Mouse (Mus musculus) stomach, embryonic 16.5 days (tissue): ENCODE data around the gene Sh2d6. TPM values are rescaled to one million over a fixed set of nuclear protein-coding genes. Genes with fewer than 3 reads are reported as not detected.

Source experiments
- ATAC-seq: fragments of 200-750 bp; cut with Nextera tagmentation; 2 replicates; pipeline ENCODE4 v1.8.0; 2017; ENCODE audit warnings: moderate number of reproducible peaks, moderate TSS enrichment; ENCODE audit not compliant: insufficient read depth, low FRiP score
- H3K27ac ChIP-seq: fragments of 300-500 bp; sonication (generic); 2 replicates; pipeline ENCODE4 v1.5.1; 2014; ENCODE audit warnings: low read length
- H3K27me3 ChIP-seq: fragments of 300-500 bp; sonication (generic); 2 replicates; pipeline ENCODE4 v1.6.1; 2014; ENCODE audit warnings: low read length, control low read depth, mixed read lengths; ENCODE audit not compliant: control insufficient read depth, insufficient read depth
- H3K36me3 ChIP-seq: fragments of 300-500 bp; sonication (generic); 2 replicates; pipeline ENCODE4 v1.6.1; 2014; ENCODE audit warnings: low read length; ENCODE audit not compliant: control insufficient read depth, insufficient read depth
- H3K4me1 ChIP-seq: fragments of 300-500 bp; sonication (generic); 2 replicates; pipeline ENCODE4 v1.6.1; 2014; ENCODE audit warnings: low read length, control low read depth, mixed read lengths; ENCODE audit not compliant: control insufficient read depth, insufficient read depth
- H3K4me2 ChIP-seq: fragments of 300-500 bp; sonication (generic); 2 replicates; pipeline ENCODE4 v1.6.1; 2014; ENCODE audit warnings: low read depth, low read length, mixed read lengths
- H3K4me3 ChIP-seq: fragments of 300-500 bp; sonication (generic); replicated peaks from 2 replicates; pipeline ENCODE4 v1.5.1; 2014; ENCODE audit warnings: mild to moderate bottlenecking, low read length
- H3K9ac ChIP-seq: fragments of 300-500 bp; sonication (generic); 2 replicates; pipeline ENCODE4 v1.6.1; 2014; ENCODE audit warnings: low read length
- H3K9me3 ChIP-seq: fragments of 300-500 bp; sonication (generic); replicated peaks from 2 replicates; pipeline ENCODE4 v1.6.1; 2016; ENCODE audit warnings: low read length, control low read depth; ENCODE audit not compliant: control insufficient read depth
- WGBS: fragments of 180-500 bp; shearing (Covaris S2); extraction: QIAGEN DNeasy Blood & Tissue Kit; methylation state at CpG from one replicate; pipeline ENCODE4 v1.1.7; 2014; 5-methylcytosine and 5-hydroxymethylcytosine counted together
- polyA plus RNA-seq: library from polyadenylated mRNA; unstranded; fragments of >200 nt; fragmentation: Nextera tagmentation; extraction: Ambion mirVana; gene quantifications from 2 replicates; pipeline ENCODE4 v1.2.1, GENCODE M21; 2015

Sh2d6 gene
- polyA plus RNA-seq, result 0.21 and 0.24 TPM in 2 replicates

DNA sequence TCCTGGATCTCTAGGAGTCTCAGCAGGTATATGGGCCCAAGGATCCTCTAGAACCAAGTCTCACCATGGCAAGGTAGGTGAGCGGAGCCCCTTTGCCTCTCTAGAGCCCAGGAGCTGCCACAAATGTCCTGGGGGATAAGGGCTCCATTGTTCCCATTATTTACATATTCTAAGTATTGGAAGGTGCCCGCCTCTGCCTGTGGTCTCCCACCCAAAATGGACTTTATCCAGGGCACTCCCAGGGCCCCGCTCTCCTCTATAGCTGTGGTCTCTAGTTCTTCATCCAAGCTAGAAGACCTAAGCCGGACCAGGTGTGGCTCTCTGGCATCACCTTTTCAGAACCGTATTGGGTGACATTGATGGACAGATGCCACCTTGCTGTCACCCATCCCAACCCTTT lies at the start of gene Sh2d6:
Gene Sh2d6 (minus strand): TSS at position 101 of the 400 bp plus-strand sequence.
- WGBS, result 82% methylated on average over 5 of the region's 5 CpGs
- Histone ChIP-seq H3K9ac (no peak within 1 kb of the TSS), H3K4me1 (peaks cover 8% of the 10 kb centered on the region; the same call in 1 of the 2 replicates), H3K4me3 (no peak within 1 kb of the TSS), H3K9me3 (no peaks in the 10 kb centered on the region), H3K27ac (no peak within 1 kb of the TSS), H3K27me3 (no peaks in the 10 kb centered on the region), H3K36me3 (no peaks in the 10 kb centered on the region), H3K4me2 (no peak within 1 kb of the TSS)
- ATAC-seq, result no peak

DNA sequence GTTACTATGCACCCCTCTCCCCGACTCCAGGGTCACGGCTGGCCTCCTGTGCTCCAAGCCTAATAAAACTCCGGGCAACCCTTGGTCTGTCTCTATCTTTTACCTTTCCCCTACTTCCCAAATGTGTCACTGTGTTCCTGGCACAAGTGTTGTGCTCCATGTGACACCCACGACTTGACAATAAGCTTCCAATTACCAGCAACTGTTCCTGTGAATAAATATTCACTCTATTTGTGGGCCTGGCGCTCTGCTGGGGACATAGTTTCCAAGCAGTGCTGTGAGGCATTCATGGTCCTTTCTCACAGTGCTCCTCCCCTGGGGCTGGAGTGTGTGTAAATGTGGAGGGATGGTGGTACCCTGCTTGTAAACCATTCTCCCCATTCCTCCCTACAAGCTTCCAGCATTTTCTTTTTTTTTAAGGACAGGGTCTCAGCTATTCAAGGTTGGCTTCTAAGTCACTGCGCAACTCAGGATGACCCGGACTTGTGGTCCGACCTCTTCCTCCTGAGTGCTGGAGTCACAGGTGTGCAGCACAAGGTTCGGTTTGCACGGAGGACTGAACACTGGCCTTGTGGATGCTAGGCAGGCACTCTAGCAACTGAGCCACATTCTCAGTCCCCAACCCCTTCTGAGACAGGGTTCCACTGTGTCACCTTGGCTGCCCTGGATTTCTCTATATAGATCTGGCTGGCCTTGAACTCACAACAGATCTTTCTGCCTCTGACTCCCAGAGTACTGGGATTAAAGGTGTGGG lies 49.3 kb upstream of the Sh2d6 start:
- peaks cover 6% of the 10 kb centered on the region; the same call in 1 of the 2 replicates for H3K36me3 ChIP-seq
- no peaks in the 10 kb centered on the region for H3K9me3 ChIP-seq
- no peaks in the 10 kb centered on the region for H3K27me3 ChIP-seq
- WGBS, result 85% methylated on average over 10 of the region's 10 CpGs
- no peak overlapping the region for H3K9ac ChIP-seq
- H3K4me1 ChIP-seq, result peaks cover 3% of the 10 kb centered on the region; the same call in 1 of the 2 replicates
- H3K4me3 ChIP-seq, result no peak overlapping the region
- no peak overlapping the region for H3K4me2 ChIP-seq
- no peak for ATAC-seq
- no peak overlapping the region for H3K27ac ChIP-seq

DNA sequence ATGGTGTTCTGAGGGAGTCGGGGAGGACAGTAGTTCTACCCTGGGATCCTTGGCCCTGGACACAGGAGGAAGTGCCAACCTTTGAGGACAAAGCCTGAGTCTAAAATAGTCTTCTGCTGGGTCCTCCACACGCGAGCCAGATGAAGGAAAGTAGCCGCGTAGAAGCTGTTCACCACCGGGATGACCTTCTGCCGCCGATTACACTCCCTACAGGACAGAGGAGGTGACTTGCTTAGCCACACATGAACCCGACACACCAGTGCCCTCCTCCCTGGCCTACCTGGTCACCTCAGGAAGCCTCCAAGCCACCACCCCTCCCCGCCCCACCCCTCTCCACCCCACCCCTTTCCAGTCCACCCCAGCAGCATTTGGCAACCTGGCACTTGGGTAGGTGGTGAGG lies 47.2 kb upstream of the Sh2d6 start:
- ATAC-seq, result no peak
- no peak overlapping the region for H3K4me2 ChIP-seq
- WGBS, result 85% methylated on average over 10 of the region's 10 CpGs
- H3K27ac ChIP-seq, result no peak overlapping the region
- peaks cover 6% of the 10 kb centered on the region; the same call in 1 of the 2 replicates for H3K4me1 ChIP-seq
- no peak overlapping the region for H3K9ac ChIP-seq
- H3K27me3 ChIP-seq, result no peaks in the 10 kb centered on the region
- no peak overlapping the region for H3K4me3 ChIP-seq
- H3K9me3 ChIP-seq, result no peaks in the 10 kb centered on the region
- peaks cover 6% of the 10 kb centered on the region; the same call in 1 of the 2 replicates for H3K36me3 ChIP-seq

DNA sequence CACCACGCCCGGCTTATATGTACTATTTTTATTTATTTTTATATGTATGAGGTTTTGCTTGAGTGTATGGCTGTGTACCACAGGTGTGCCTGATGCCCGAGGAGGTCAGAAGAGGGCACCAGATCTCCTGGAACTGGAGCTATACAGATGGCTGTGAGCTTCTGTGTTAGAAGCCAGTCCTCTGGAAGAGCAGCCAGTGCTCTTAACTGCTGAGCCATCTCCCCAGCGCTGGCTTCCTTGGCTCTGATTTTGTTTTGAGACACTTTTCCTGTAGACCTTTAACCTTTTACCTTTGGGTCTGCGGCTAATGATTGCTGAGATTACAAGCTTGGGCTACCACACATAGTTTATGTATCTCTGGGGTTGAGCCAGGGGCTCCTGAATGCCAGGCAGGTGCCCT lies 46.0 kb upstream of the Sh2d6 start:
- no peak overlapping the region for H3K27ac ChIP-seq
- no peak overlapping the region for H3K4me2 ChIP-seq
- no peak overlapping the region for H3K4me3 ChIP-seq
- WGBS, result 84% methylated on average over 5 of the region's 5 CpGs
- peaks cover 6% of the 10 kb centered on the region; the same call in 1 of the 2 replicates for H3K4me1 ChIP-seq
- ATAC-seq, result no peak
- no peaks in the 10 kb centered on the region for H3K9me3 ChIP-seq
- peaks cover 6% of the 10 kb centered on the region; the same call in 1 of the 2 replicates for H3K36me3 ChIP-seq
- no peaks in the 10 kb centered on the region for H3K27me3 ChIP-seq
- no peak overlapping the region for H3K9ac ChIP-seq

DNA sequence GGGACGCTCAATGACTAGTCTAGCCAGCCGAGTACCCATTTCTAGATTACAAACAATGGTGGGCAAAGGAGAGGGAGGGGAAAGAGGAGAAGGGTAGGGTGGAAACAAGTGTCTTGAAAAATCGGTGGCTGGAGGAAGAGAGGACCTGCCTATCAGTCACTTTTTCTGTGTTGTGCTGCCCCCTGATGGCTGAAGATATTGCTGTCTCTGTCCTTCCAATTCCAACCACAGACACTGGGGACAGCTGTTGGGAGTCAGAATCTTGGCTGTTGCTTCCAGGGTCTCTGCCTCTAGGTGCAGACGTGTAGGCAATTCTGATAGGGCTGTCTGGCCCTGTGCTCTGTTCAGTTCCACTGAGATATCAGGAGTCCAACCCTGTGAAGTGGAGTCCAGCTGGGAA lies 44.5 kb upstream of the Sh2d6 start:
- WGBS, result 4% methylated on average over 4 of the region's 4 CpGs
- Histone ChIP-seq H3K27ac (no peak overlapping the region), H3K9me3 (no peaks in the 10 kb centered on the region), H3K4me1 (peaks cover 6% of the 10 kb centered on the region; the same call in 1 of the 2 replicates), H3K4me2 (no peak overlapping the region), H3K36me3 (peaks cover 6% of the 10 kb centered on the region; the same call in 1 of the 2 replicates), H3K4me3 (no peak overlapping the region), H3K9ac (no peak overlapping the region; the same call in 1 of the 2 replicates), H3K27me3 (no peaks in the 10 kb centered on the region)
- peak; percentile 78; the same call in 1 of the 2 replicates for ATAC-seq

DNA sequence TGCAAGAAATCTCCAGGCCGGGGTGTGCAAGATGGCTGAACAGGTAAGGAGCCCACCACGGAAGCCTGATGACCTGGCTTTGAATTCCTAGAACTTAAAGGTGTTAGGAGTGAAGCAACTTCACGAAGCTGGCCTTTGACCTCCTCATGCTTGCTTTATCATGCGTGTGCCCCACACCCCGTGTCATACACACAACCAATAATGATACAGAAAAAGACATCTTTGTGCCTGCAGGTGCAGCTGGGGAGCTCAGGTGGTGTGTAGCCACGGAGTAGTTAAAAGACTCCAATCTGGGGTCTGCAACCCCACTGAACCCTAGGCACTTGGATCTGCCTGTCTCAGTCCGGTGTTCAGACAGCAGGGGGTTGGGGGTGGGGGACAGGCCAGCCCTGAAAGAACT lies 44.0 kb upstream of the Sh2d6 start:
- Histone ChIP-seq H3K36me3 (peaks cover 6% of the 10 kb centered on the region; the same call in 1 of the 2 replicates), H3K4me2 (no peak overlapping the region), H3K4me3 (no peak overlapping the region), H3K27ac (no peak overlapping the region), H3K9ac (no peak overlapping the region; the same call in 1 of the 2 replicates), H3K9me3 (no peaks in the 10 kb centered on the region), H3K4me1 (peaks cover 6% of the 10 kb centered on the region; the same call in 1 of the 2 replicates), H3K27me3 (no peaks in the 10 kb centered on the region)
- WGBS, result 76% methylated on average over 7 of the region's 7 CpGs
- 0 out of 2 replicates have a peak, but pooled peaks have one; percentile 6 for ATAC-seq

DNA sequence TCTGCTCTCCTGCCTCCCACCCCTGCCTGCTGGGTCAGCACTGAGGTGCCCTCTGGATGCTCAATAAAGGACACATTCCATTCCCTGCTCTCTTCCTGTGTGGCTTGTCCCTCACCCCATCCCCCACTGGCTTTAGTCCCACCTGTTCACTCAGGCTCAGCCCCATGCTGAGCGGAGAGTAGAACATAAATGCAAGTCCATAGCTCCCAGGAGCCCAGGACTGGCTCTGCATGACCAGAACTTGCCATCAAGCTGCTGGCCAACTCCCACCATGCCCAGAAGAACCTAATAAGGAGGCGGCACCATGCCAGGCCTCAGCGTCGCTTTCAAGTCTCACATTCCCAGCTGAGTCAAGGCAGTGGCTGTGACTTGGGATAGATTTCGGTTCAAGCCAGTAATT lies 41.4 kb upstream of the Sh2d6 start:
- no peak overlapping the region for H3K4me3 ChIP-seq
- H3K4me2 ChIP-seq, result no peak overlapping the region
- peaks cover 6% of the 10 kb centered on the region; the same call in 1 of the 2 replicates for H3K4me1 ChIP-seq
- H3K27ac ChIP-seq, result no peak overlapping the region
- no peak overlapping the region for H3K9ac ChIP-seq
- WGBS, result 81% methylated on average over 5 of the region's 5 CpGs
- no peaks in the 10 kb centered on the region for H3K9me3 ChIP-seq
- ATAC-seq, result no peak
- H3K36me3 ChIP-seq, result no peaks in the 10 kb centered on the region
- H3K27me3 ChIP-seq, result no peaks in the 10 kb centered on the region

DNA sequence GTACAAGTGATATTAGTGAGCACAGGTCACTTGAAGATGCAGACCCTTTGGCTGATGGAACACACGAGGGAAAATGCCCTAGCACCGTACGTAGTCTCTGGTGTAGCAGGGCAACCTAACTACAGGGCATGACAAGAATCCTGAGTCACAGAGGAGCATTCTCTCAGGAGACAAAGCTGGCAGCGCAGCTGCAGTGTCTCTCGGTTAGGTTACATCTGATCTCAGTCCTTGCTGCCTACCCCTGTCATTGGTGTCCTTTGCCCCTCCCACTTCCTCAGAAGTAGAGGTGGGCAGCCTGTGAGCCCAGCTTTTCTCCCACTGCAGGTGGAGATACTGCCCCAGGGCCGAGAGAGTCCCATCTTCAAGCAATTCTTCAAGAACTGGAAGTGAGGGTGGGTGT lies 41.0 kb upstream of the Sh2d6 start:
- Histone ChIP-seq H3K4me2 (no peak overlapping the region), H3K9me3 (no peaks in the 10 kb centered on the region), H3K27me3 (no peaks in the 10 kb centered on the region), H3K4me1 (peaks cover 6% of the 10 kb centered on the region; the same call in 1 of the 2 replicates), H3K36me3 (no peaks in the 10 kb centered on the region), H3K27ac (no peak overlapping the region), H3K4me3 (no peak overlapping the region), H3K9ac (no peak overlapping the region)
- ATAC-seq, result no peak
- WGBS, result 50% methylated on average over 6 of the region's 6 CpGs

DNA sequence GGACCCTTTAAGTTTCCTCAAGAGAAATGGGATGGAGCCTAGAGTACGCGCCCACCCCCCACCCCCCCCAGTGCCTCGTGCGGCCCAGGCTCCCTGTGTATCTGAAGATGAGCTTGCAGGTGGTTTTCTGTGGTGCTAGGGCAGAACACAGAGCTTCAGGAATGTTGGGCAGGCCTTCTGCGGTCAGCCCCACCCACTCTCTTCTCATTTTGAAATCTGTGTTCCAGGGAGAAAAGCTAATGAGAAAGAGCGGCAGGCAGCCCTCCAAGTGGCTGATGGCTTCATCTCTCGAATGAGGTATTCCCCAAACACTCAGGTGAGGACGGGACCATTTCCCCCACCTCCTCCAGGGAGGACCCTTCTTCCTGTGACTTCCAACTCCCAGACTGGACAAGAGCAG lies 39.3 kb upstream of the Sh2d6 start:
- no peak overlapping the region for H3K27ac ChIP-seq
- H3K27me3 ChIP-seq, result no peaks in the 10 kb centered on the region
- H3K9me3 ChIP-seq, result no peaks in the 10 kb centered on the region
- H3K36me3 ChIP-seq, result no peaks in the 10 kb centered on the region
- no peak overlapping the region for H3K4me2 ChIP-seq
- no peak overlapping the region for H3K9ac ChIP-seq
- H3K4me1 ChIP-seq, result 0 out of 2 replicates have a peak, but pooled peaks cover 3% of the 10 kb centered on the region
- no peak for ATAC-seq
- 56% methylated on average over 8 of the region's 8 CpGs for WGBS
- H3K4me3 ChIP-seq, result no peak overlapping the region
